Mouse (Mus musculus): Measurements from ENCODE around the gene Akap9.
"Not testable (repeated sequence)": the region's sequence is repeated elsewhere in the genome, so short reads cannot be mapped to it uniquely, and the experiment has no call there.

The Akap9 gene

DNA sequence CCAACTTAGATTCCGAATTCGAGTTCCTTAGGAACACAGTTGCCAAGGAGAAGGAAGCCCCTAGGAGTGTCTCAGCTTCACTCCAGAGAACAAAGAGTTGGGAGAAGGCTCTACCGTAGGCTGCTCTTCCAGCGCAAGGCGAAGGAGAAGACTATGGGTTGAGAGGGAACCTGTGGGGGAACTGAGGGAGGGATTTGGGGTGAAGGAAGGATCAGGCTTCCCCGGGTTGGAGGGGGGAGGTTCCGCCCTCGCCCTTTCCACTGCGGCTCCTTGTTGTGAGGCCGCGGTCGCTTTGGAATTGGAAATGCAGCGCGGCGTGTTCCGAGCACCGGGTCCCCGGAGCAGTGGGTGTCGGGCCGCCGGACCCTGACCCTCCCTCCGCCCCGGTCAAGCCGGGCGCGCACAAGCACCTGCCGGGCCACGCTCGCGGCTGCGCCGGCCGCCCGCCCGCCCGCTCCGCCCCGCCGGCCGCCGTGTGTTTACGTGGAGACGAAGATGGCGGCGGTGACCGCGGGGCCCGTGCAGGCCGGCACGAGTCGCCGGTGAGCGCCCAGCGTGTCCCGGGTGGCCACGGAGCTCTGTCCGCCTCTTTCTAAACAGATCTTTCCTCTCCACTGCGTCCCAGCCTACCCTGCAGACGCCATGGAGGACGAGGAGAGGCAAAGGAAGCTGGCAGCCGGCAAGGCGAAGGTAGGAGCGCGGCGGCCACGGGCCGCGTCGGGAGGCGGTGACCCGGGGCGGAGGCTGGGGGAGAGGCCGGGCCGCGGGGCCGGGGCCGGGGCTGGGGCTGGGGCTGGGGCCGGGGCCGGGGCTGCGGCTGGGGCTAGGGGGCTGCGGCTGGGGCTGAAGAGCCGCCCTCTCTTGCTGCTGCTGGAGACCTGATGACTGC, at the start of gene Akap9:
Akap9 (plus strand) TSS at position 254 of the 889 bp plus-strand sequence.
- peak; percentile 19 for DNase-seq (ENCODE audit: low read depth)

- not testable (repeated sequence) for DNase-seq (ENCODE audit: low read depth)
Measured at GRCm38 (mm10) chr5:3886862-3887261, 41.0 kb upstream of the Akap9 start.

DNA sequence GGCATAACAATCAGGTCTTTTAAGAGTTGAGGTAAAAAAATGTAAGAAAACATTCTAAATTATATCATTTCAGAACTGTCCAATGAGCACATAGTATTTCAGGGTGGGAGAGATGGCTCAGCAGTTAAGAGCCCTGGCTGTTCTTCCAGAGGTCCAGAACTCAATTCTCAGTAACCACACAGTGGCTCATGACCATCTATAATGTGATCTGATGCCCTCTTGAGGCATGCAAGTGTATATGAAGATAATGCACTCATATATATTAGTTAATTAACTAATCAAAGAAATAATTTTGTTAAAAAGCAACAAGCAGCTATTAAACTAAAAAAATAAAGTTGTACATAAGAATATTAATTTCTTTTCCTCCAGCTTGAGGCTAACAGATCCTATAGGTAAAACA, 38.7 kb upstream of the Akap9 start:
- DNase-seq (ENCODE audit: low read depth): no peak

- not testable (repeated sequence) for DNase-seq (ENCODE audit: low read depth)
Measured at GRCm38 (mm10) chr5:3893459-3894293, 34.2 kb upstream of the Akap9 start, which contains the start of gene Mterf1a. Gene Mterf1a, minus strand, starts transcription at chr5:3893933.

GRCm38 (mm10) chr5:3894294-3894619, 33.6 kb upstream of the Akap9 start:
- not testable (repeated sequence) for DNase-seq (ENCODE audit: low read depth)

GRCm38 (mm10) chr5:3905471-3905870, 22.4 kb upstream of the Akap9 start:
- DNase-seq (ENCODE audit: low read depth): no peak

DNA sequence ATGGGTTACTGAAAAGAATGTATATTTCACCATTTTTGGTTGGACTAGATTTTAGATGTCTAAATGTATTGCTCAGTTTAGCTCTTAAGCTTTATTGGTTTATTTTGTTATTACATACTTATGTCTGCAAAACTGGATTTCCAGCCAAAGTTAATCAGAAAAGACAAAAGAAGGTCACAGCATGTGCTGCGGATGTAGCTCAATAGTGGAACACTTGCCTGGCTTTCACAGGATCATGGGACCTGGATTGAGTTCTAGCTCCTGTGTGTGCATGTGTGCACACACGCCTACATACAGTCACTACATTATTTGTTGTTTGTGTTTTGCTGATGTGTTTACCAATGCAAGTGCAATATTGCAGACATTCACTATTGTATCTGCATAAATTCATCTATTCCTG, 5.5 kb upstream of the Akap9 start:
- DNase-seq (ENCODE audit: low read depth): no peak

DNA sequence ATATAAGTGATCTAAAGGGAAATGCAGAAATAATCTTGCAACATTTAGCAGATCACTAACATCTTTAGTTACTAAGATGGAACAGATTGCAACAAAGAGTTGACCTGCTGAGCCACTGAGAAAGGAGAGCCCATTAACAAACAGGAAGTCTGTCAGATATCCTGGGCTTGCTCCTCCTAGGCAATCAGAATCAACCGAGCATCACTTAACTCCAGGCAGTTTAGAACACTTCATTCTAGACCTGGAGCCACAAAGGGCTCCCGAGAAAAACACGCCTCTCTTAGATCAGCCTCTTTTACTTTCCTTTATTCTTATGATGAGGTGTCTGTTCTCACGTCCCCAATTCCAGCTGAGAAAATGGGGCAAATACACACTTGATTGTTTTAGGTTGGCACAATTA, 1.2 kb upstream of the Akap9 start:
- DNase-seq (ENCODE audit: low read depth): no peak

GRCm38 (mm10) chr5:3928690-3929046, 814 bp downstream of the Akap9 start:
- peak; percentile 12 for DNase-seq (ENCODE audit: low read depth)

- DNase-seq (ENCODE audit: low read depth): no peak
Measured at GRCm38 (mm10) chr5:3930760-3931159, 2.9 kb downstream of the Akap9 start.

GRCm38 (mm10) chr5:3931636-3932035, 3.8 kb downstream of the Akap9 start:
- no peak for DNase-seq (ENCODE audit: low read depth)

DNA sequence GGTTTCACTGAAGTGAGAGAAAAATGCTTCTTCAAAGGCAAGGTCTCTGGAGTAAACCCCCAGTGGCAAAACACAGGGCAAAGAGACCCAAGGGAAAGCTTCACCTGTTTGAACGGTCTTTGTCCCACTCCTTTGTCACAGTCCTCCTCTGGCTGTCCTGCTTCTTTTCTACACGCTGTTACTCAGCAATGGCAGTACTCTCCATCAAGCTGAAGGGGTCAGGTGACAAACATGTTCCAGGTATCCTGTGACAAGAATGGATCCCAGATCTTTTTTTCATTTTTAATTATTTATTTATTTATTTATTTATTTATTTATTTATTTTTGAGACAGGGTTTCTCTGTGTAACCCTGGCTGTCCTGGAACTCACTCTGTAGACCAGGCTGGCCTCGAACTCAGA, 5.7 kb downstream of the Akap9 start:
- no peak for DNase-seq (ENCODE audit: low read depth)

- DNase-seq (ENCODE audit: low read depth): no peak
Measured at GRCm38 (mm10) chr5:3935266-3935665, 7.4 kb downstream of the Akap9 start.

DNA sequence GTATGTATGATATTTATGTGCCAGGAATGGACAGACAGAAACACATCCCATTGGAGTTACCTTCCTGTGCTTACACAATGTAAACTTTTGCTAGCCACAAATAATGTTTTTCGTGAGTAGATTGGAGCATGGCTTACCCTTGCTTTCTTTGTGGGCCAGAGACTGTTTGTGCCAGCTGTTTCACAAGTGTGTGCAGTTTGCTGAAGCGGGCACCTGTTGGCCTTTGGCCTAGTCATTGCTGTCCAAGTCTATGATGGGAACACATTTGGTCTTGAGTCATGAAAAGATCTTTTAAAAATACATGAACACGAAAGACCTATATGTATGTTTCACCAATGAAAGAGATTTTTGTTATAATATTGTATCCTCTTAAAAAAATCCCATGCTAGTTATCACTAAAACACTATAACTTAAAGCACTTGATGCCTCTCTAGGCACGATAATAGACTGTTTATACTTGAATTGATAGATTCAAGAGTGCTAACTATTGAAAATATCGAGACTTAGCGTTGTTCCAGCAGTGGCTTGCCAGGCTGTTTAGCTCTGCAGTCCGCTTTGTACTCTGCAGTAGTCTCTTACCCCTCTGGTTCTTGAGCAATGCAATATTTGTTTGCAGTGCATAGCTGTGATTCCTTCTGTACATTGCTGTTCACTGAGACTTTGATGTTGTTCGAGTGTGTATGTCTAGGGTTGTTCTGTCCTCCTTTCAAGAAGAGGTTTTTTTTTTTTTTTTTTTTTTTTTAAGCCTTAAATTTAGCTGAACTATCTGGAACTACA, 8.1 kb downstream of the Akap9 start:
- DNase-seq (ENCODE audit: low read depth): no peak

DNA sequence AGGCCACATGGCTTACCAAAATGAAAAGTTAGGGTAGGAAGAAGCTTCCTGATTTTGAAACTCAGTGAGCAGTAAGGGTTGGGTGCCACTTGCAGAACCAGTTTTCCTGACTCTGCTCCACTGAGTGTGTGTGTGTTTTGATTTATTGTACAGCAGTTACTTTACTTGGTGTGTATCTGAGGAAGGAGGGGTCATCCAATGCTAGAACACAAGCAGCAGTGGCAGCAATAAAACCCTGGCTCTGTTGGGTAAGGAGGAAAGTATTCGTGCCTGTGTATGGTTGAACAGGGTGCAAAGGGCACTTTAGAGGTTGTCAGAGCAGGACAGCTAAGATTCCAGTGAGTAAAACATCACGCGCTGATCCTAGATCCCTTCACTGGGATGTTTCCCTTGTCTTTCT, 11.1 kb downstream of the Akap9 start:
- DNase-seq (ENCODE audit: low read depth): no peak

- DNase-seq (ENCODE audit: low read depth): no peak
Measured at GRCm38 (mm10) chr5:3939335-3939734, 11.5 kb downstream of the Akap9 start.

DNA sequence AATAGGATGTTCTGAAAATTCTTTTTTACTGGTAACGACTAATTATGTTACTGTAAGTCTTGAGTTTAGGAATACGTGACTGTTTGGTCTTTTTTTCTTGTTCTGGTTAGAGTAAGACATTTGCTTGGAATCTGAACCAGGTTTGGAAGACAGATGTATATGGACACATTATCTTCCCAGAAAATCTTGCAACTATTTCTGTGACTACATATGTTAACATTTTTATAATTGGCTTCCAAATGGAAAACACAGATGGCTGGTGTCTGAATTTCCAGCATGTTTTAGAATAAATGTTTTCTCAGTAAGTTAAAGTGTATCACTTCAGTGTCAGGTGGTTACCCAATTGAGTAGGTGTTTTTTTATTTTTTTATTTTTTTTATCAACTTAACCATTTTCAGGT, 13.4 kb downstream of the Akap9 start:
- DNase-seq (ENCODE audit: low read depth): no peak

GRCm38 (mm10) chr5:3943169-3943568, 15.3 kb downstream of the Akap9 start:
- DNase-seq (ENCODE audit: low read depth): not testable (repeated sequence)

- DNase-seq (ENCODE audit: low read depth): no peak
Measured at GRCm38 (mm10) chr5:3952498-3952897, 24.6 kb downstream of the Akap9 start.

GRCm38 (mm10) chr5:3954541-3954940, 26.7 kb downstream of the Akap9 start:
- DNase-seq (ENCODE audit: low read depth): no peak

DNA sequence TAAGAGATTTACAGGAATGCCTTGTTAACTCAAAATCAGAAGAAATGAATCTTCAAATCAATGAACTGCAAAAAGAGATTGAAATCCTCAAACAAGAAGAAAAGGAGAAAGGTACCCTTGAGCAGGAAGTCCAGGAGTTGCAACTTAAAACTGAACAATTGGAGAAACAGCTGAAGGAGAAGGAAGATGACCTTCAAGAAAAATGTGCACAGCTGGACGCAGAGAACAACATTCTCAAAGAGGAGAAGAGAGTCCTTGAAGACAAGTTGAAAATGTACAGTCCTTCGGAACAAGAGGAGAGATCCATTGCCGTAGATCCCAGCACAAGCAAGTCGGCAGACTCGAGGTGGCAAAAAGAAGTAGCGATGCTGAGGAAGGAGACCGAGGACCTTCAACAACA, 33.4 kb downstream of the Akap9 start:
- DNase-seq (ENCODE audit: low read depth): no peak

- no peak for DNase-seq (ENCODE audit: low read depth)
Measured at GRCm38 (mm10) chr5:3968415-3968814, 40.6 kb downstream of the Akap9 start.
